Mouse (Mus musculus): ENCODE data around the gene Sphk2. TPM values are rescaled to one million over a fixed set of nuclear protein-coding genes. Genes with fewer than 3 reads are reported as not detected.
A peak's percentile ranks its signal among the peaks of the same experiment; 100 is the strongest.

Sphk2 gene
- 16.7 and 17.5 TPM in 2 replicates for polyA plus RNA-seq (2015; fragmentation: Nextera tagmentation; extraction: Ambion mirVana)

- Histone ChIP-seq H3K4me1 (peaks cover 50% of the 10 kb centered on the region), H3K27me3 (replicated peaks) (no peaks in the 10 kb centered on the region), H3K4me2 (peak within 1 kb of the TSS; percentile 96), H3K36me3 (peaks cover 48% of the 10 kb centered on the region), H3K9ac (peak within 1 kb of the TSS; percentile 99), H3K9me3 (no peaks in the 10 kb centered on the region), H3K4me3 (peak within 1 kb of the TSS; percentile 97), H3K27ac (replicated peaks) (peak within 1 kb of the TSS; percentile 90)
- ATAC-seq (ENCODE audit: extremely low read depth, insufficient number of reproducible peaks, low FRiP score, low TSS enrichment), result peak; percentile 58
- WGBS, result under 1% methylated on average over 41 of the region's 41 CpGs
Measured at GRCm38 (mm10) chr7:45717918-45718297, at the start of gene Sphk2. Gene Sphk2, minus strand, starts transcription at chr7:45718002.

GRCm38 (mm10) chr7:45767500-45767899 is 49.7 kb upstream of the Sphk2 start:
- peaks cover 7% of the 10 kb centered on the region for H3K27me3 ChIP-seq (replicated peaks)
- no peaks in the 10 kb centered on the region for H3K36me3 ChIP-seq
- H3K4me2 ChIP-seq, result no peak overlapping the region
- no peaks in the 10 kb centered on the region for H3K4me1 ChIP-seq
- no peaks in the 10 kb centered on the region for H3K9me3 ChIP-seq
- no peak overlapping the region for H3K4me3 ChIP-seq
- 86% methylated on average over 6 of the region's 6 CpGs for WGBS
- no peak overlapping the region for H3K27ac ChIP-seq (replicated peaks)
- no peak for ATAC-seq (ENCODE audit: extremely low read depth, insufficient number of reproducible peaks, low FRiP score, low TSS enrichment)
- H3K9ac ChIP-seq, result no peak overlapping the region

GRCm38 (mm10) chr7:45766764-45767163 is 49.0 kb upstream of the Sphk2 start:
- WGBS, result 41% methylated on average over 8 of the region's 8 CpGs
- Histone ChIP-seq H3K27me3 (replicated peaks) (0 out of 2 replicates have a peak, but pooled peaks cover 5% of the 10 kb centered on the region), H3K27ac (replicated peaks) (no peak overlapping the region), H3K4me1 (no peaks in the 10 kb centered on the region), H3K9me3 (no peaks in the 10 kb centered on the region), H3K4me3 (no peak overlapping the region), H3K9ac (no peak overlapping the region), H3K36me3 (no peaks in the 10 kb centered on the region), H3K4me2 (no peak overlapping the region)
- no peak for ATAC-seq (ENCODE audit: extremely low read depth, insufficient number of reproducible peaks, low FRiP score, low TSS enrichment)

- Histone ChIP-seq H3K4me2 (no peak overlapping the region), H3K9ac (no peak overlapping the region), H3K4me1 (no peaks in the 10 kb centered on the region), H3K27me3 (replicated peaks) (peaks cover 5% of the 10 kb centered on the region), H3K27ac (replicated peaks) (no peak overlapping the region), H3K36me3 (no peaks in the 10 kb centered on the region), H3K4me3 (no peak overlapping the region), H3K9me3 (no peaks in the 10 kb centered on the region)
- ATAC-seq (ENCODE audit: extremely low read depth, insufficient number of reproducible peaks, low FRiP score, low TSS enrichment), result no peak
- WGBS, result 48% methylated on average over 8 of the region's 8 CpGs
Measured at GRCm38 (mm10) chr7:45765995-45766394, 48.2 kb upstream of the Sphk2 start.

- Histone ChIP-seq H3K27me3 (replicated peaks) (peaks cover 44% of the 10 kb centered on the region), H3K36me3 (no peaks in the 10 kb centered on the region), H3K9ac (no peak overlapping the region), H3K4me2 (no peak overlapping the region), H3K9me3 (no peaks in the 10 kb centered on the region), H3K4me1 (peaks cover 6% of the 10 kb centered on the region), H3K4me3 (no peak overlapping the region), H3K27ac (replicated peaks) (no peak overlapping the region)
- no peak for ATAC-seq (ENCODE audit: extremely low read depth, insufficient number of reproducible peaks, low FRiP score, low TSS enrichment)
- WGBS, result 51% methylated on average over 5 of the region's 5 CpGs
Measured at GRCm38 (mm10) chr7:45760151-45760550, 42.3 kb upstream of the Sphk2 start.

GRCm38 (mm10) chr7:45759400-45759799 is 41.6 kb upstream of the Sphk2 start:
- Histone ChIP-seq H3K4me2 (peak overlapping the region; percentile 58), H3K9ac (peak overlapping the region; percentile 61), H3K4me1 (peaks cover 6% of the 10 kb centered on the region), H3K27me3 (replicated peaks) (peaks cover 44% of the 10 kb centered on the region), H3K27ac (replicated peaks) (no peak overlapping the region), H3K9me3 (no peaks in the 10 kb centered on the region), H3K4me3 (peak overlapping the region; percentile 33), H3K36me3 (no peaks in the 10 kb centered on the region)
- 6% methylated on average over 27 of the region's 27 CpGs for WGBS
- no peak; the same call in 1 of the 2 replicates for ATAC-seq (ENCODE audit: extremely low read depth, insufficient number of reproducible peaks, low FRiP score, low TSS enrichment)

- H3K36me3 ChIP-seq, result no peaks in the 10 kb centered on the region
- peaks cover 6% of the 10 kb centered on the region for H3K4me1 ChIP-seq
- H3K4me3 ChIP-seq, result no peak overlapping the region
- ATAC-seq (ENCODE audit: extremely low read depth, insufficient number of reproducible peaks, low FRiP score, low TSS enrichment), result no peak
- no peaks in the 10 kb centered on the region for H3K9me3 ChIP-seq
- H3K27me3 ChIP-seq (replicated peaks), result peaks cover 44% of the 10 kb centered on the region
- H3K9ac ChIP-seq, result no peak overlapping the region
- H3K27ac ChIP-seq (replicated peaks), result no peak overlapping the region
- 53% methylated on average over 6 of the region's 6 CpGs for WGBS
- no peak overlapping the region for H3K4me2 ChIP-seq
Measured at GRCm38 (mm10) chr7:45755703-45756102, 37.9 kb upstream of the Sphk2 start.

GRCm38 (mm10) chr7:45750162-45750561 is 32.4 kb upstream of the Sphk2 start:
- 0 out of 2 replicates have a peak, but pooled peaks cover 6% of the 10 kb centered on the region for H3K27me3 ChIP-seq (replicated peaks)
- H3K4me3 ChIP-seq, result no peak overlapping the region
- H3K9ac ChIP-seq, result no peak overlapping the region
- WGBS, result 73% methylated on average over 9 of the region's 9 CpGs
- no peaks in the 10 kb centered on the region; the same call in 1 of the 2 replicates for H3K9me3 ChIP-seq
- peaks cover 20% of the 10 kb centered on the region for H3K4me1 ChIP-seq
- no peak overlapping the region for H3K4me2 ChIP-seq
- ATAC-seq (ENCODE audit: extremely low read depth, insufficient number of reproducible peaks, low FRiP score, low TSS enrichment), result no peak
- no peaks in the 10 kb centered on the region for H3K36me3 ChIP-seq
- no peak overlapping the region for H3K27ac ChIP-seq (replicated peaks)

- H3K4me1 ChIP-seq, result peaks cover 20% of the 10 kb centered on the region
- 0 out of 2 replicates have a peak, but pooled peaks cover 6% of the 10 kb centered on the region for H3K27me3 ChIP-seq (replicated peaks)
- ATAC-seq (ENCODE audit: extremely low read depth, insufficient number of reproducible peaks, low FRiP score, low TSS enrichment), result no peak
- H3K4me3 ChIP-seq, result no peak overlapping the region
- no peaks in the 10 kb centered on the region; the same call in 1 of the 2 replicates for H3K9me3 ChIP-seq
- 44% methylated on average over 8 of the region's 10 CpGs for WGBS
- no peak overlapping the region for H3K27ac ChIP-seq (replicated peaks)
- H3K4me2 ChIP-seq, result no peak overlapping the region
- H3K36me3 ChIP-seq, result no peaks in the 10 kb centered on the region
- H3K9ac ChIP-seq, result peak overlapping the region; percentile 37
Measured at GRCm38 (mm10) chr7:45749401-45749800, 31.6 kb upstream of the Sphk2 start.

- Histone ChIP-seq H3K4me2 (no peak overlapping the region), H3K9me3 (no peaks in the 10 kb centered on the region; the same call in 1 of the 2 replicates), H3K9ac (0 out of 2 replicates have a peak overlapping the region, but pooled peaks have one; percentile 10), H3K4me1 (peaks cover 20% of the 10 kb centered on the region), H3K4me3 (no peak overlapping the region), H3K27ac (replicated peaks) (no peak overlapping the region), H3K27me3 (replicated peaks) (peaks cover 3% of the 10 kb centered on the region; the same call in 1 of the 2 replicates), H3K36me3 (no peaks in the 10 kb centered on the region)
- WGBS, result 63% methylated on average over 7 of the region's 7 CpGs
- ATAC-seq (ENCODE audit: extremely low read depth, insufficient number of reproducible peaks, low FRiP score, low TSS enrichment), result no peak
Measured at GRCm38 (mm10) chr7:45748110-45748509, 30.3 kb upstream of the Sphk2 start.

- Histone ChIP-seq H3K9me3 (no peaks in the 10 kb centered on the region; the same call in 1 of the 2 replicates), H3K36me3 (no peaks in the 10 kb centered on the region), H3K9ac (no peak overlapping the region), H3K27me3 (replicated peaks) (peaks cover under 1% of the 10 kb centered on the region; the same call in 1 of the 2 replicates), H3K4me2 (no peak overlapping the region), H3K27ac (replicated peaks) (no peak overlapping the region), H3K4me1 (peaks cover 20% of the 10 kb centered on the region), H3K4me3 (no peak overlapping the region)
- ATAC-seq (ENCODE audit: extremely low read depth, insufficient number of reproducible peaks, low FRiP score, low TSS enrichment), result no peak
- WGBS, result 72% methylated on average over 5 of the region's 5 CpGs
Measured at GRCm38 (mm10) chr7:45747450-45747849, 29.6 kb upstream of the Sphk2 start.

GRCm38 (mm10) chr7:45746518-45746917 is 28.7 kb upstream of the Sphk2 start:
- Histone ChIP-seq H3K36me3 (no peaks in the 10 kb centered on the region), H3K27ac (replicated peaks) (no peak overlapping the region), H3K9ac (no peak overlapping the region), H3K4me1 (peaks cover 29% of the 10 kb centered on the region), H3K27me3 (replicated peaks) (peaks cover 8% of the 10 kb centered on the region), H3K9me3 (no peaks in the 10 kb centered on the region; the same call in 1 of the 2 replicates), H3K4me2 (no peak overlapping the region), H3K4me3 (no peak overlapping the region)
- WGBS, result 57% methylated on average over 6 of the region's 6 CpGs
- no peak for ATAC-seq (ENCODE audit: extremely low read depth, insufficient number of reproducible peaks, low FRiP score, low TSS enrichment)
